Mouse (Mus musculus): ENCODE measurements around the gene Onecut3.

GRCm38 (mm10) chr10:80486862-80487379 is 7.7 kb upstream of the Onecut3 start:
- TF ChIP-seq POLR2A (IDR thresholded peaks at IDR 0.05; ENCODE audit: insufficient read depth, low read depth, low read length) (no peak), CTCF (IDR thresholded peaks at IDR 0.05; ENCODE audit: insufficient read depth, low read depth, low read length) (no peak)

Measured in olfactory bulb, adult 2 months (tissue).